Mouse (Mus musculus) neural tube, embryonic 12.5 days (tissue): ENCODE data around the gene Chchd2. TPM values are rescaled to one million over a fixed set of nuclear protein-coding genes. Genes with fewer than 3 reads are reported as not detected.

Experiments used
- polyA plus RNA-seq: library from polyadenylated mRNA; unstranded; fragments of >200 nt; fragmentation: Nextera tagmentation; extraction: Ambion mirVana; gene quantifications from 2 replicates; pipeline ENCODE4 v1.2.1, GENCODE M21; 2016

The Chchd2 gene
- polyA plus RNA-seq, 1 experiment from 2014 or later: 806 TPM

Other genes with a start within 250 kb of the Chchd2 start
- gene Zfp11, start 217.4 kb downstream of the Chchd2 start, polyA plus RNA-seq: 5.7 and 7.5 TPM in 2 replicates
- gene Sept14, start 179.0 kb downstream of the Chchd2 start, polyA plus RNA-seq: not detected in 2 replicates
- 153 and 156 TPM in 2 replicates for gene Mrps17, start 172.0 kb downstream of the Chchd2 start, polyA plus RNA-seq
- 73.0 and 77.7 TPM in 2 replicates for gene Nipsnap2, start 162.4 kb downstream of the Chchd2 start, polyA plus RNA-seq
- 32.4 and 35.3 TPM in 2 replicates for gene Psph, start 100.0 kb downstream of the Chchd2 start, polyA plus RNA-seq
- 43.9 and 44.6 TPM in 2 replicates for gene Sumf2, start 40.5 kb downstream of the Chchd2 start, polyA plus RNA-seq
- 10.0 and 10.8 TPM in 2 replicates for gene Zbed5, start 8.3 kb upstream of the Chchd2 start, polyA plus RNA-seq
- gene Phkg1, start 11.1 kb upstream of the Chchd2 start, polyA plus RNA-seq: 0.24 and 0.38 TPM in 2 replicates
- 4.7 and 5.0 TPM in 2 replicates for gene Nupr1l, start 21.1 kb upstream of the Chchd2 start, polyA plus RNA-seq
- gene Vkorc1l1, start 54.5 kb upstream of the Chchd2 start, polyA plus RNA-seq: 39.2 and 42.3 TPM in 2 replicates
- 29.6 TPM in 2 replicates for gene Gusb, start 115.6 kb upstream of the Chchd2 start, polyA plus RNA-seq
- 31.7 and 37.2 TPM in 2 replicates for gene Asl, start 141.8 kb upstream of the Chchd2 start, polyA plus RNA-seq
- 61.5 and 65.3 TPM in 2 replicates for gene Crcp, start 141.8 kb upstream of the Chchd2 start, polyA plus RNA-seq
- 56.4 and 58.4 TPM in 2 replicates for gene Tpst1, start 185.9 kb upstream of the Chchd2 start, polyA plus RNA-seq